Mouse (Mus musculus) spleen, postnatal 0 days (tissue): ENCODE measurements around the gene Tgif1. TPM values are rescaled to one million over a fixed set of nuclear protein-coding genes. Genes with fewer than 3 reads are reported as not detected.

Experiments
- microRNA counts: library from miRNA; unstranded; fragments of <30 nt; microRNA quantifications from one replicate; lab custom pipeline; 2015
- polyA plus RNA-seq: library from polyadenylated mRNA; unstranded; fragments of >200 nt; fragmentation: Nextera tagmentation; extraction: Ambion mirVana; gene quantifications from 2 replicates; pipeline ENCODE4 v1.2.1, GENCODE M21; 2015

Tgif1 gene
- polyA plus RNA-seq = 12.2 and 15.8 TPM in 2 replicates

DNA sequence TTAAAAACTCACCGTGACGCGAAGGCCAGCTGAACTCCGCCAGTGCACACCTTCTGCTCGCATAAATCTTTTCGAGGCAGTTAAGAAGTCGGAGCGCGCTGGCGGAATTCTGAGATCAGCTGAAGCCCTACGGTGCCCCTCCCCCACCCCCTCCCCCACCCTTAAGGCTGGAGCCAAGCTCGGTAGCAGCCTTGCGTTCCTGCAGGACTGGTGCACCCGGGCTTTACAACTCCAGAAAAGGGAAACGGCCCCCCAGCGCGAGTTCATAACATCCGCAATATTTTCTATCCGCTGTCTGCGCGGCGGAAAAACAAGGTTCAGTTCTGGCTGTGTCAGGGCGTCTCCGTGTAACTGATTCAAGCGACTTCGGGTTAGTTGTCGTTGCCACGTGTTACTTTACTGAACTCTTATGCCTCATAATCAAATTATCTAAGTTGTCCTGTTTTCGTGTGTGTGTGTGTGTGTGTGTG, at the start of gene Tgif1:
TSS of gene Tgif1 (minus strand) at position 111 of the 470 bp plus-strand sequence.

MicroRNAs encoded within 50 kb of the gene (microRNA counts, 519-probe panel; counts per million panel counts)
- 88.3 counts per million for microRNA mmu-miR-1195 (lab: Ali Mortazavi, UCI)

Other genes starting within 250 kb of the Tgif1 start
- gene Myom1, start 149.1 kb upstream of the Tgif1 start, polyA plus RNA-seq = 2.7 and 2.8 TPM in 2 replicates
- 311 and 315 TPM in 2 replicates for gene Myl12a, start 149.3 kb upstream of the Tgif1 start, polyA plus RNA-seq